Mouse (Mus musculus) MEL (cell line): ENCODE measurements around the gene Mcm2. TPM values are rescaled to one million over a fixed set of nuclear protein-coding genes. Genes with fewer than 3 reads are reported as not detected.

ENCODE experiments used
- DNase-seq: peaks from one replicate; pipeline ENCODE4 v3.0.0; 2011; ENCODE audit warnings: low read depth, low spot score
- H3K27ac ChIP-seq: 2 replicates; pipeline ENCODE4 v1.5.1; 2012; ENCODE audit warnings: low read depth, mild to moderate bottlenecking, control low read depth, low read length, moderate library complexity; ENCODE audit not compliant: control insufficient read depth
- H3K27me3 ChIP-seq, 2 experiments: fragments of 150-350 bp in 1 of 2; sonication (generic) in 1 of 2; 2 replicates each; pipeline ENCODE4 v1.6.1; 2012; ENCODE audit warnings: low read length in 2 of 2, mild to moderate bottlenecking in 2 of 2, improper control_type of control experiment in 1 of 2, moderate library complexity in 1 of 2; ENCODE audit not compliant: insufficient read depth in 2 of 2, control insufficient read depth in 1 of 2
- H3K36me3 ChIP-seq, 2 experiments: 2 replicates each; pipeline ENCODE4 v1.6.1; 2012 to 2014; ENCODE audit warnings: low read length in 2 of 2, improper control_type of control experiment in 1 of 2, inconsistent platforms in 1 of 2, mild to moderate bottlenecking in 1 of 2; ENCODE audit not compliant: insufficient read depth in 2 of 2, control insufficient read depth in 1 of 2
- H3K4me1 ChIP-seq, 2 experiments: fragments of 150-350 bp in 1 of 2; sonication (generic) in 1 of 2; 2 replicates each; pipeline ENCODE4 v1.6.1; 2012; ENCODE audit warnings: low read length in 2 of 2, improper control_type of control experiment in 1 of 2, mild to moderate bottlenecking in 1 of 2; ENCODE audit not compliant: insufficient read depth in 2 of 2, control insufficient read depth in 1 of 2
- H3K4me3 ChIP-seq, 2 experiments: fragments of 150-350 bp in 1 of 2; sonication (generic) in 1 of 2; 2 replicates each; pipeline ENCODE4 v1.5.1; 2012; ENCODE audit warnings: low read depth in 2 of 2, low read length in 2 of 2, mild to moderate bottlenecking in 2 of 2, moderate library complexity in 2 of 2, control low read depth in 1 of 2, improper control_type of control experiment in 1 of 2; ENCODE audit not compliant: control insufficient read depth in 1 of 2, insufficient read depth in 1 of 2
- H3K79me2 ChIP-seq: 2 replicates; pipeline ENCODE4 v1.6.1; 2012; ENCODE audit warnings: mild to moderate bottlenecking, low read length, moderate library complexity; ENCODE audit not compliant: control insufficient read depth, poor library complexity, insufficient read depth
- H3K9ac ChIP-seq: 2 replicates; pipeline ENCODE4 v1.6.1; 2012; ENCODE audit warnings: low read depth, mild to moderate bottlenecking, control low read depth, low read length, moderate library complexity; ENCODE audit not compliant: control insufficient read depth, poor library complexity, severe bottlenecking
- H3K9me3 ChIP-seq: fragments of 150-350 bp; sonication (generic); replicated peaks from 2 replicates; pipeline ENCODE4 v1.6.1; 2012; ENCODE audit warnings: mild to moderate bottlenecking, low read length, improper control_type of control experiment, moderate library complexity; ENCODE audit not compliant: insufficient read depth
- BHLHE40 ChIP-seq: IDR thresholded peaks from 2 replicates; pipeline ENCODE4 v1.6.1; 2012; ENCODE audit warnings: low read depth, mild to moderate bottlenecking, inconsistent platforms, low read length, improper control_type of control experiment, borderline replicate concordance
- CHD1 ChIP-seq: IDR thresholded peaks from 2 replicates; pipeline ENCODE4 v1.6.1; 2012; ENCODE audit warnings: low read depth, mild to moderate bottlenecking, inconsistent platforms, low read length, improper control_type of control experiment
- CHD2 ChIP-seq: IDR thresholded peaks from 2 replicates; pipeline ENCODE4 v1.6.1; 2011; ENCODE audit warnings: low read length, improper control_type of control experiment
- CTCF ChIP-seq, 3 experiments: IDR thresholded peaks in 2 of 3; conservative IDR thresholded peaks in 1 of 3; 2 replicates each; pipeline ENCODE4 v1.5.1; 2011 to 2012; ENCODE audit warnings: low read length in 3 of 3, low read depth in 2 of 3, mild to moderate bottlenecking in 2 of 3, improper control_type of control experiment in 1 of 3, inconsistent platforms in 1 of 3, mixed read lengths in 1 of 3, moderate library complexity in 1 of 3; ENCODE audit not compliant: control insufficient read depth in 1 of 3, insufficient read depth in 1 of 3, poor library complexity in 1 of 3, severe bottlenecking in 1 of 3
- GABPA ChIP-seq: IDR thresholded peaks from 2 replicates; pipeline ENCODE4 v1.6.1; 2012; ENCODE audit warnings: low read depth, mild to moderate bottlenecking, inconsistent platforms, low read length, improper control_type of control experiment, moderate library complexity
- JUND ChIP-seq: IDR thresholded peaks from 2 replicates; pipeline ENCODE4 v1.6.1; 2011; ENCODE audit warnings: low read depth, mild to moderate bottlenecking, improper control_type of control experiment, low read length
- KAT2A ChIP-seq: conservative IDR thresholded peaks from 2 replicates; pipeline ENCODE4 v1.6.1; 2012; ENCODE audit warnings: low read depth, low read length, improper control_type of control experiment, inconsistent platforms
- MAFK ChIP-seq: IDR thresholded peaks from 2 replicates; pipeline ENCODE4 v1.6.1; 2011; ENCODE audit warnings: low read depth, mild to moderate bottlenecking, low read length, improper control_type of control experiment, borderline replicate concordance
- MAZ ChIP-seq: IDR thresholded peaks from 2 replicates; pipeline ENCODE4 v1.6.1; 2012; ENCODE audit warnings: low read depth, mild to moderate bottlenecking, inconsistent platforms, low read length, improper control_type of control experiment
- MYC ChIP-seq: IDR thresholded peaks from 2 replicates; pipeline ENCODE4 v1.6.1; 2011; ENCODE audit warnings: low read depth, mild to moderate bottlenecking, low read length, improper control_type of control experiment, moderate library complexity
- NELFE ChIP-seq: IDR thresholded peaks from 2 replicates; pipeline ENCODE4 v1.6.1; 2011; ENCODE audit warnings: low read depth, low read length, improper control_type of control experiment
- NRF1 ChIP-seq: IDR thresholded peaks from 2 replicates; pipeline ENCODE4 v1.6.1; 2014; ENCODE audit warnings: low read depth, mild to moderate bottlenecking, inconsistent platforms, low read length, improper control_type of control experiment, moderate library complexity; ENCODE audit not compliant: poor library complexity, insufficient read depth, severe bottlenecking
- POLR2A ChIP-seq, 2 experiments: IDR thresholded peaks; 2 replicates each; pipeline ENCODE4 v1.6.1; 2011 to 2012; ENCODE audit warnings: low read length in 2 of 2, mild to moderate bottlenecking in 2 of 2, control low read depth in 1 of 2, improper control_type of control experiment in 1 of 2, low read depth in 1 of 2, moderate library complexity in 1 of 2; ENCODE audit not compliant: control insufficient read depth in 1 of 2, insufficient read depth in 1 of 2, poor library complexity in 1 of 2
- RAD21 ChIP-seq: IDR thresholded peaks from 2 replicates; pipeline ENCODE4 v1.6.1; 2011; ENCODE audit warnings: mild to moderate bottlenecking, low read depth, low read length, improper control_type of control experiment
- SMC3 ChIP-seq: IDR thresholded peaks from 2 replicates; pipeline ENCODE4 v1.6.1; 2011; ENCODE audit warnings: low read depth, low read length, improper control_type of control experiment
- TAL1 ChIP-seq: IDR thresholded peaks from 2 replicates; pipeline ENCODE4 v1.6.1; 2012; ENCODE audit warnings: mild to moderate bottlenecking, inconsistent platforms, low read length, moderate library complexity, mixed read lengths
- TBP ChIP-seq: IDR thresholded peaks from 2 replicates; pipeline ENCODE4 v1.8.0; 2011; ENCODE audit warnings: low read depth, low read length, improper control_type of control experiment
- TCF12 ChIP-seq: IDR thresholded peaks from 2 replicates; pipeline ENCODE4 v1.6.1; 2014; ENCODE audit warnings: low read depth, mild to moderate bottlenecking, inconsistent platforms, low read length, improper control_type of control experiment, moderate library complexity
- USF1 ChIP-seq: IDR thresholded peaks from 2 replicates; pipeline ENCODE4 v1.6.1; 2014; ENCODE audit warnings: low read depth, mild to moderate bottlenecking, inconsistent platforms, low read length, improper control_type of control experiment, moderate library complexity
- ZC3H11A ChIP-seq: IDR thresholded peaks from 2 replicates; pipeline ENCODE4 v1.6.1; 2012; ENCODE audit warnings: low read depth, mild to moderate bottlenecking, inconsistent platforms, low read length, improper control_type of control experiment
- ZKSCAN1 ChIP-seq: IDR thresholded peaks from 2 replicates; pipeline ENCODE4 v1.6.1; 2012; ENCODE audit warnings: low read depth, mild to moderate bottlenecking, inconsistent platforms, low read length, improper control_type of control experiment, moderate library complexity
- polyA plus RNA-seq, 2 experiments: library from polyadenylated mRNA; stranded (reverse) in 1 of 2; unstranded in 1 of 2; fragments of >175 nt in 1 of 2; fragments of >200 nt in 1 of 2; gene quantifications; 2 replicates each; pipeline versions ENCODE4 v1.2.1 to v1.2.4; 2012; ENCODE audit warnings: low replicate concordance in 2 of 2, low read depth in 1 of 2; ENCODE audit not compliant: insufficient read length in 2 of 2, insufficient read depth in 1 of 2, missing spikeins in 1 of 2
- total RNA-seq: library from RNA; depleted of rRNA; stranded (reverse); fragments of 300-350 nt; gene quantifications from 2 replicates; pipeline ENCODE4 v1.2.3, GENCODE M21; 2012

Mcm2 gene
- total and polyA plus RNA-seq, 3 experiments, result 110 to 268 (median 242) TPM

DNA sequence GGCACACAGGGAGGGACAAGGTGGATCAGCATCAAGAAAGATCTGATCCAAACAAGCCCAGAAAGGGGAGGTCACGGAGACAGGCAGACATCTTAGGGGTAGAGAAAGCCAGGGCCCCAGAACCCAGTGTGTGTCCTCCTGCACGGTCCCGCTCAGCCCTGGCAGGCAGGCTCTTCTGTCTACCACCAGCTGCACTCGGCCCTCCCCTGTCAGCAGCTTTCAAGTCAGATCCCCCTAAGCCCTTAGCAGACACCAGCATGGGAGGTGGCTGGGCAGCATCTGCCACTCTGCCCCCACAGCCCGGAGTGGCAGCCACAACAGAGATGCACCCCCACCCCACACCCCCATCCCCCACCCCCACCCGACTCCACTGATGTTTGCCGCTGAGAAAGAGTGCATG is 25.8 kb downstream of the Mcm2 start:
- TF ChIP-seq TBP (no peak), TAL1 (no peak), POLR2A (IDR thresholded peaks at IDR 0.05; ENCODE audit: control insufficient read depth in 1 of 2, insufficient read depth in 1 of 2, low read depth in 1 of 2, low read length in 2 of 2, poor library complexity in 1 of 2) (no peak), MAFK (no peak), MYC (no peak), NELFE (no peak), SMC3 (no peak), RAD21 (no peak), USF1 (no peak), JUND (no peak), BHLHE40 (no peak), CHD2 (no peak), GABPA (no peak), CHD1 (no peak), CTCF (IDR thresholded peaks at IDR 0.05 in 2 of 3, conservative IDR thresholded peaks at IDR 0.05 in 1 of 3; ENCODE audit: control insufficient read depth in 1 of 3, insufficient read depth in 1 of 3, low read depth in 2 of 3, low read length in 3 of 3, poor library complexity in 1 of 3, severe bottlenecking in 1 of 3) (no peak), MAZ (no peak), ZKSCAN1 (no peak), KAT2A (no peak), NRF1 (no peak), ZC3H11A (no peak)
- no peaks in the 10 kb centered on the region for H3K79me2 ChIP-seq
- H3K36me3 ChIP-seq, result no peaks in the 10 kb centered on the region
- H3K9ac ChIP-seq, result no peak overlapping the region
- no peak overlapping the region for H3K4me3 ChIP-seq
- no peaks in the 10 kb centered on the region; a peak in 1 of 4 replicates for H3K27me3 ChIP-seq
- no peaks in the 10 kb centered on the region for H3K4me1 ChIP-seq
- no peaks in the 10 kb centered on the region for H3K9me3 ChIP-seq
- no peak for DNase-seq
- no peak overlapping the region for H3K27ac ChIP-seq

DNA sequence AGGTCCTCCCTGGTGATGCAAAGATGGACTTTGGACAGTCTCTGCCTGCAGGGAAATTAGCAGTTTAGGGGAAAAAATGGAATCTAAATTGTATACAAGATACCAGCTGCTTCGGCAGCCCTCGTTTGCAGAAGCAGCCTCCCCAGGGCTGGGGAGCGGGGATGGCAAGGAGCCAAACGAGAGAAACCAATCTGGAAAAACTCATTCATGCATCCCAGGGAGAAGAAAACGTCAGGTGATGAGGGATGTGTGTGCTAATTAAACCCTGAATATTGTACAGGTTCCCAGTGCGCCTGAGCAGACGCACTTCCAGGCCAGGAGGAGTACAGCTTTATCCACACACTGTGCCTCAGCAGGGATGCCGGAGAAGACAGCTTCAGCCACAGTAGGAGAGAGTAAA is 27.0 kb downstream of the Mcm2 start:
- DNase-seq, result no peak
- Histone ChIP-seq H3K4me1 (no peaks in the 10 kb centered on the region), H3K27me3 (peaks cover 0 to 3% of the 10 kb centered on the region in 2 experiments; a peak in 3 of 4 replicates), H3K36me3 (no peaks in the 10 kb centered on the region), H3K27ac (no peak overlapping the region), H3K4me3 (no peak overlapping the region), H3K9me3 (no peaks in the 10 kb centered on the region), H3K79me2 (no peaks in the 10 kb centered on the region), H3K9ac (no peak overlapping the region)
- TF ChIP-seq TCF12, result no peak
- TF ChIP-seq BHLHE40, result no peak
- TF ChIP-seq SMC3, result no peak
- no peak for TF ChIP-seq NELFE
